Mouse (Mus musculus) hindbrain, embryonic 14.5 days (tissue): ENCODE measurements around the gene Mvb12b. TPM values are rescaled to one million over a fixed set of nuclear protein-coding genes. Genes with fewer than 3 reads are reported as not detected.

Experiments
- ATAC-seq: fragments of 200-750 bp; cut with Nextera tagmentation; 2 replicates; pipeline ENCODE4 v1.8.0; 2017; ENCODE audit warnings: moderate number of reproducible peaks, mild to moderate bottlenecking, moderate TSS enrichment, moderate library complexity; ENCODE audit not compliant: low FRiP score
- DNase-seq: peaks from one replicate; pipeline ENCODE4 v3.0.0-alpha.2; 2015; ENCODE audit warnings: low spot score
- H3K27ac ChIP-seq: fragments of 300-500 bp; sonication (generic); 2 replicates; pipeline ENCODE4 v1.5.1; 2014; ENCODE audit warnings: mild to moderate bottlenecking, moderate library complexity
- H3K27me3 ChIP-seq: fragments of 300-500 bp; sonication (generic); 2 replicates; pipeline ENCODE4 v1.6.1; 2014; ENCODE audit warnings: mild to moderate bottlenecking, low read length, mixed read lengths; ENCODE audit not compliant: control insufficient read depth, insufficient read depth
- H3K36me3 ChIP-seq: fragments of 300-500 bp; sonication (generic); replicated peaks from 2 replicates; pipeline ENCODE4 v1.6.1; 2014; ENCODE audit not compliant: control insufficient read depth, insufficient read depth
- H3K4me1 ChIP-seq: fragments of 300-500 bp; sonication (generic); replicated peaks from 2 replicates; pipeline ENCODE4 v1.6.1; 2014; ENCODE audit warnings: antibody characterized with exemption, low read length, mixed read lengths; ENCODE audit not compliant: control insufficient read depth, insufficient read depth
- H3K4me2 ChIP-seq: fragments of 300-500 bp; sonication (generic); replicated peaks from 2 replicates; pipeline ENCODE4 v1.6.1; 2014; ENCODE audit warnings: mild to moderate bottlenecking, moderate library complexity
- H3K4me3 ChIP-seq: fragments of 300-500 bp; sonication (generic); replicated peaks from 2 replicates; pipeline ENCODE4 v1.5.1; 2014; ENCODE audit warnings: mild to moderate bottlenecking, low read length
- H3K9ac ChIP-seq: fragments of 300-500 bp; sonication (generic); 2 replicates; pipeline ENCODE4 v1.6.1; 2014
- H3K9me3 ChIP-seq: fragments of 300-500 bp; sonication (generic); 2 replicates; pipeline ENCODE4 v1.6.1; 2016; ENCODE audit warnings: low read length; ENCODE audit not compliant: control insufficient read depth
- WGBS: fragments of 180-500 bp; shearing (Covaris S2); extraction: QIAGEN DNeasy Blood & Tissue Kit; methylation state at CpG from one replicate; pipeline ENCODE4 v1.1.7; 2014; 5-methylcytosine and 5-hydroxymethylcytosine counted together
- polyA plus RNA-seq: library from polyadenylated mRNA; unstranded; fragments of >200 nt; fragmentation: Nextera tagmentation; extraction: Ambion mirVana; gene quantifications from 2 replicates; pipeline ENCODE4 v1.2.1, GENCODE M21; 2014

The Mvb12b gene
- polyA plus RNA-seq, 1 experiment from 2014 or later: 48.0 TPM

- peaks cover 25% of the 10 kb centered on the region for H3K36me3 ChIP-seq
- 82% methylated on average over 10 of the region's 10 CpGs for WGBS
- no peaks in the 10 kb centered on the region for H3K9me3 ChIP-seq
- no peak for DNase-seq
- no peaks in the 10 kb centered on the region for H3K27me3 ChIP-seq
- H3K4me1 ChIP-seq: peaks cover 17% of the 10 kb centered on the region
- H3K9ac ChIP-seq: no peak overlapping the region
- H3K4me2 ChIP-seq: no peak overlapping the region
- 0 out of 2 replicates have a peak overlapping the region, but pooled peaks have one; percentile 23 for H3K27ac ChIP-seq
- no peak overlapping the region for H3K4me3 ChIP-seq
- no peak for ATAC-seq
Observed at GRCm38 (mm10) chr2:33869689-33870343, 17.9 kb downstream of the Mvb12b start.

- no peak for DNase-seq
- Histone ChIP-seq H3K4me3 (no peak overlapping the region), H3K36me3 (peaks cover 25% of the 10 kb centered on the region), H3K4me2 (no peak overlapping the region), H3K9ac (no peak overlapping the region), H3K27ac (0 out of 2 replicates have a peak overlapping the region, but pooled peaks have one; percentile 23), H3K27me3 (no peaks in the 10 kb centered on the region), H3K4me1 (peaks cover 15% of the 10 kb centered on the region; the same call in 1 of the 2 replicates), H3K9me3 (no peaks in the 10 kb centered on the region)
- WGBS: 79% methylated on average over 5 of the region's 5 CpGs
- ATAC-seq: no peak
Observed at GRCm38 (mm10) chr2:33868996-33869688, 18.6 kb downstream of the Mvb12b start.

- Histone ChIP-seq H3K27ac (no peak overlapping the region), H3K4me3 (no peak overlapping the region), H3K9me3 (no peaks in the 10 kb centered on the region), H3K9ac (no peak overlapping the region), H3K4me1 (peaks cover 15% of the 10 kb centered on the region; the same call in 1 of the 2 replicates), H3K36me3 (peaks cover 21% of the 10 kb centered on the region), H3K4me2 (no peak overlapping the region), H3K27me3 (no peaks in the 10 kb centered on the region)
- DNase-seq (no peak), ATAC-seq (no peak)
- WGBS: 68% methylated on average over 4 of the region's 4 CpGs
Observed at GRCm38 (mm10) chr2:33868322-33868721, 19.4 kb downstream of the Mvb12b start.

- H3K9ac ChIP-seq: no peak overlapping the region
- H3K4me3 ChIP-seq: no peak overlapping the region
- H3K36me3 ChIP-seq: no peaks in the 10 kb centered on the region; the same call in 1 of the 2 replicates
- H3K4me1 ChIP-seq: peaks cover 13% of the 10 kb centered on the region; the same call in 1 of the 2 replicates
- ATAC-seq (no peak), DNase-seq (no peak)
- no peaks in the 10 kb centered on the region for H3K27me3 ChIP-seq
- no peak overlapping the region for H3K4me2 ChIP-seq
- H3K9me3 ChIP-seq: no peaks in the 10 kb centered on the region
- no peak overlapping the region for H3K27ac ChIP-seq
- 67% methylated on average over 2 of the region's 2 CpGs for WGBS
Observed at GRCm38 (mm10) chr2:33856746-33857145, 31.0 kb downstream of the Mvb12b start.

GRCm38 (mm10) chr2:33853011-33853976 lies 34.5 kb downstream of the Mvb12b start:
- ATAC-seq: no peak
- no peak for DNase-seq
- 78% methylated on average over 11 of the region's 11 CpGs for WGBS
- Histone ChIP-seq H3K4me3 (no peak overlapping the region), H3K27ac (no peak overlapping the region), H3K4me2 (no peak overlapping the region), H3K9ac (no peak overlapping the region), H3K4me1 (peaks cover 14% of the 10 kb centered on the region), H3K36me3 (no peaks in the 10 kb centered on the region; the same call in 1 of the 2 replicates), H3K9me3 (no peaks in the 10 kb centered on the region), H3K27me3 (no peaks in the 10 kb centered on the region)

- no peaks in the 10 kb centered on the region for H3K27me3 ChIP-seq
- H3K36me3 ChIP-seq: 0 out of 2 replicates have a peak, but pooled peaks cover 9% of the 10 kb centered on the region
- peaks cover 17% of the 10 kb centered on the region for H3K4me1 ChIP-seq
- H3K27ac ChIP-seq: peak overlapping the region; percentile 58
- 75% methylated on average over 11 of the region's 11 CpGs for WGBS
- H3K9ac ChIP-seq: no peak overlapping the region
- no peak overlapping the region for H3K4me3 ChIP-seq
- H3K9me3 ChIP-seq: no peaks in the 10 kb centered on the region
- DNase-seq: no peak
- ATAC-seq: no peak
- H3K4me2 ChIP-seq: no peak overlapping the region
Observed at GRCm38 (mm10) chr2:33847196-33847834, 40.4 kb downstream of the Mvb12b start.

GRCm38 (mm10) chr2:33846635-33847034 lies 41.1 kb downstream of the Mvb12b start:
- DNase-seq (no peak), ATAC-seq (no peak)
- H3K4me2 ChIP-seq: no peak overlapping the region
- H3K4me1 ChIP-seq: peaks cover 17% of the 10 kb centered on the region
- H3K4me3 ChIP-seq: no peak overlapping the region
- H3K9me3 ChIP-seq: no peaks in the 10 kb centered on the region
- peak overlapping the region; percentile 58 for H3K27ac ChIP-seq
- no peaks in the 10 kb centered on the region for H3K27me3 ChIP-seq
- 63% methylated on average over 4 of the region's 4 CpGs for WGBS
- H3K36me3 ChIP-seq: 0 out of 2 replicates have a peak, but pooled peaks cover 9% of the 10 kb centered on the region
- H3K9ac ChIP-seq: no peak overlapping the region

GRCm38 (mm10) chr2:33843642-33844041 lies 44.1 kb downstream of the Mvb12b start:
- Histone ChIP-seq H3K4me3 (no peak overlapping the region), H3K4me2 (no peak overlapping the region), H3K27ac (no peak overlapping the region), H3K9me3 (no peaks in the 10 kb centered on the region), H3K36me3 (0 out of 2 replicates have a peak, but pooled peaks cover 9% of the 10 kb centered on the region), H3K27me3 (no peaks in the 10 kb centered on the region), H3K9ac (no peak overlapping the region), H3K4me1 (peaks cover 39% of the 10 kb centered on the region)
- ATAC-seq (no peak), DNase-seq (no peak)
- WGBS: 81% methylated on average over 2 of the region's 2 CpGs
